Mouse (Mus musculus) forebrain, embryonic 11.5 days (tissue): ENCODE measurements at regions not wholly inside any gene's neighbourhood (a gene's known extent, or its start where the extent isn't known, plus 50 kb on each side); places are given as distances from the start of the nearest gene placed in this dataset.
"Not testable (repeated sequence)": the region's sequence is repeated elsewhere in the genome, so short reads cannot be mapped to it uniquely, and the experiment has no call there.

Experiments used
- ATAC-seq: fragments of 200-750 bp; cut with Nextera tagmentation; replicated peaks from 2 replicates; pipeline ENCODE4 v1.8.0; 2017; ENCODE audit warnings: moderate TSS enrichment; ENCODE audit not compliant: low FRiP score
- DNase-seq: peaks from one replicate; pipeline ENCODE4 v3.0.0-alpha.2; 2017; ENCODE audit warnings: low spot score
- H3K27ac ChIP-seq: fragments of 300-500 bp; sonication (generic); 2 replicates; pipeline ENCODE4 v1.5.1; 2014; ENCODE audit warnings: low read depth, low read length
- H3K27me3 ChIP-seq: fragments of 300-500 bp; sonication (generic); 2 replicates; pipeline ENCODE4 v1.6.1; 2014; ENCODE audit warnings: mild to moderate bottlenecking, low read length, mixed read lengths; ENCODE audit not compliant: control insufficient read depth, insufficient read depth
- H3K36me3 ChIP-seq: fragments of 300-500 bp; sonication (generic); 2 replicates; pipeline ENCODE4 v1.6.1; 2014; ENCODE audit warnings: mild to moderate bottlenecking, low read length, moderate library complexity, mixed read lengths; ENCODE audit not compliant: control insufficient read depth, insufficient read depth
- H3K4me1 ChIP-seq: fragments of 300-500 bp; sonication (generic); replicated peaks from 2 replicates; pipeline ENCODE4 v1.6.1; 2014; ENCODE audit warnings: low read length, mixed read lengths; ENCODE audit not compliant: control insufficient read depth, insufficient read depth
- H3K4me2 ChIP-seq: fragments of 300-500 bp; sonication (generic); 2 replicates; pipeline ENCODE4 v1.6.1; 2014; ENCODE audit warnings: low read depth, mild to moderate bottlenecking, low read length, moderate library complexity, mixed read lengths; ENCODE audit not compliant: severe bottlenecking
- H3K4me3 ChIP-seq: fragments of 300-500 bp; sonication (generic); 2 replicates; pipeline ENCODE4 v1.5.1; 2014; ENCODE audit warnings: low read depth, low read length
- H3K9ac ChIP-seq: fragments of 300-500 bp; sonication (generic); 2 replicates; pipeline ENCODE4 v1.6.1; 2014; ENCODE audit warnings: low read length
- H3K9me3 ChIP-seq: fragments of 300-500 bp; sonication (generic); 2 replicates; pipeline ENCODE4 v1.6.1; 2016; ENCODE audit warnings: low read length, mixed read lengths; ENCODE audit not compliant: control insufficient read depth
- WGBS: fragments of 180-500 bp; shearing (Covaris S2); extraction: QIAGEN DNeasy Blood & Tissue Kit; methylation state at CpG from one replicate; pipeline ENCODE4 v1.1.7; 2014; 5-methylcytosine and 5-hydroxymethylcytosine counted together

DNA sequence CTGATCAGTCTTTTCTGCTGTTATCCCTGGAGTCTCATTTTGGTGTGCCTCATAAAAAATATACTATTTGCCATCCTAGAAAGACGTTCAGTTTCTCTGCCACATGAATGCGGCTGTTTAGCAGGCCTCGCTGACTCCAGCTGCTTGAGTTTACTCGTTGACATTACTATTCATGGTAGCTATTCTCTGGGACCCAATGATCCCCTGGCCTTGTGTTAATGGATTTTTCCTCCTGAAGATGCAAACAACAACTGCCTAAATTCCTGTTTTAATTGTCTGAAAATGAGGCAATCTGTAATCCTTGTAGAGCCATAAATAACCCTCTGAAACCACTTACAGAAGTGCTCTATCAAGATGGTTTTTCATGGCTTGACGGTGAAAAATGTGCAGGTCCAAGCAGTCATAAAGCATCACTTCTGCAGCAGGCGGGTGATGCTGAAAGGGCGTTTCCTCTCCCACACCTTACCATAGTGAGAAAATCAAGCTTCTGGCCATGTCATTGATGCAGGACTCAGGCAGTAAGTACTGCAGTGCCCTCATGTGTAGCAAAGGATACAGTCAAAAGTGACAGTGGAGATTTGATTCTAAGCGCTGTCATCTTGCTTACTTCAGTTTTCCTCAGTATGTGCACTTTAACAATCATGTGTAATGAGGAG lies 419.7 kb upstream of the Lrp1b start:
- Histone ChIP-seq H3K4me3 (no peak overlapping the region), H3K9me3 (no peaks in the 10 kb centered on the region), H3K27ac (no peak overlapping the region), H3K27me3 (no peaks in the 10 kb centered on the region), H3K9ac (no peak overlapping the region), H3K4me1 (no peaks in the 10 kb centered on the region), H3K36me3 (no peaks in the 10 kb centered on the region), H3K4me2 (no peak overlapping the region)
- DNase-seq (no peak), ATAC-seq (no peak)
- 79% methylated on average over 8 of the region's 8 CpGs for WGBS

DNA sequence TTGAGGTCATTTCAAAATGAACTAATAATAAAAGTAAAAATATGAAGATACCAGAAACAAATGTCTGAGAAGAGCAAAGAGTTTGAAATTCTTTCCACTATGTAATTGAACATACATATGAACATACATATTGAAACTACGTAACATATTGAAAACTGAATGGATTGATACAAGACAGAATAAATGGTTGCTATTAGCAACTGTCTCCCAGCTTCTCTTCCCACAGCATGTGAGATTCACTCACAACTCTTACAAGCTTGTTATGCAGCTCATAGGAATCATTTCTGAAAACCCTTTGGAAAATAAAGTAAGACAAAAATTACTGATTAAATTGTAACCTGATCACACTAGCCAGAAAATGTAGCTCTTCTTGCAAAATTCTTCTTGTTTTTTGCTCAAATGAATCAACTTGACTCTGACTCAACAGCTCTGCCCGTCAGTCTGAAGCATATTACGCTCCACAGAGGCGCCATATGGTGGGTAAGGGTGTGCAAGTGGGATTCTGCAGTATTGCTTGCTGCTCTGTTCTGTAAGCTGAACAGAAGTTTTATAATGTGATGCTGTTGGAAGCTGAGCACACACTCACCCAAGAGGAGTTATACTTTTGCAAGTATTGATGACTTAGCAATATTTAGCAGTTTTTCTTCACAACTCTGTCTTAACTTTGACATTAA lies 444.3 kb upstream of the Lrp1b start:
- H3K4me1 ChIP-seq = no peaks in the 10 kb centered on the region
- H3K36me3 ChIP-seq = no peaks in the 10 kb centered on the region
- no peaks in the 10 kb centered on the region for H3K27me3 ChIP-seq
- ATAC-seq (no peak; the same call in 1 of the 2 replicates), DNase-seq (no peak)
- no peak overlapping the region for H3K4me3 ChIP-seq
- no peaks in the 10 kb centered on the region for H3K9me3 ChIP-seq
- H3K27ac ChIP-seq = no peak overlapping the region
- H3K9ac ChIP-seq = no peak overlapping the region
- 92% methylated on average over 4 of the region's 4 CpGs for WGBS
- H3K4me2 ChIP-seq = no peak overlapping the region

DNA sequence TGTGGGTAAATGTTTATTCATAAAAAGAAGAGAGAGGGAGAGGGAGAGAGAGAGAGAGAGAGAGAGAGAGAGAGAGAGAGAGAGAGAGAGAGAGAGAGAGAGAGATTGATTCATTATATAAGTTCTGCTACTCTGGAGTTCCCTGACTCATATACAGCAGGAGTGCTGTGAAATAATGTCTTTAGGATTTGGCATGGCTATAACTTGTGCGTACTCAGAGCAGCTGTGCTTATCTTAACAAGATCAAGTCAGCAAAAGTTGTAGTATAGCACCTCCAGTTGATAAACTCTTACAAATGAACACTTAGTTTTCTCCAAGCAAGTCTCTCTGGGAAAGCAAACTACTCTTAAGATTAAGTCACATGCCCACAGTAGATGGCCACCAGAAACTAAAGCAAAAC lies 435.3 kb upstream of the Kynu start:
- H3K4me3 ChIP-seq = no peak overlapping the region
- no peaks in the 10 kb centered on the region for H3K9me3 ChIP-seq
- no peaks in the 10 kb centered on the region for H3K27me3 ChIP-seq
- H3K4me1 ChIP-seq = no peaks in the 10 kb centered on the region
- H3K9ac ChIP-seq = no peak overlapping the region
- WGBS = 91% methylated on average over 1 of the region's 1 CpGs
- no peak overlapping the region for H3K4me2 ChIP-seq
- ATAC-seq (no peak), DNase-seq (no peak)
- H3K36me3 ChIP-seq = no peaks in the 10 kb centered on the region
- H3K27ac ChIP-seq = no peak overlapping the region

DNA sequence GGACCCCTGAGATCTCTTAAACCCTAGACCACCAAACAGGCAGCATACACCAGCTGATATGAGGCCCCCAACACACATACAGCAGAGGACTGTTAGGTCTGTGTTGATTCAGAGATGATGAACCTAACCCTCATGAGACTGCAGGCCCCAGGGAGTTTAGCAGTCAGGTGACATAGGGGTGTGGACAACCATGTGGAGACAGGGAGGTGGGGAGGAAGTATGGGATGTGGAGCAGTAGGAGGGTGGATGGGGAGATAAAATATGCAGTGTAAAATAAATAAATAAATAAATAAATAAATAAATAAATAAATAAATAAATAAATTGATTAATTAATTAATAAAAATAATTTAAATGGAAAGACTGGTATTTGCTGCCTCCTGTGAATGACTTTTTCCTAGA lies 401.6 kb upstream of the Kynu start:
- H3K4me1 ChIP-seq = no peaks in the 10 kb centered on the region
- no peaks in the 10 kb centered on the region for H3K9me3 ChIP-seq
- no peaks in the 10 kb centered on the region for H3K27me3 ChIP-seq
- DNase-seq = no peak
- H3K4me3 ChIP-seq = no peak overlapping the region
- no peaks in the 10 kb centered on the region for H3K36me3 ChIP-seq
- no peak overlapping the region for H3K9ac ChIP-seq
- H3K27ac ChIP-seq = no peak overlapping the region
- H3K4me2 ChIP-seq = no peak overlapping the region
- ATAC-seq = no peak

DNA sequence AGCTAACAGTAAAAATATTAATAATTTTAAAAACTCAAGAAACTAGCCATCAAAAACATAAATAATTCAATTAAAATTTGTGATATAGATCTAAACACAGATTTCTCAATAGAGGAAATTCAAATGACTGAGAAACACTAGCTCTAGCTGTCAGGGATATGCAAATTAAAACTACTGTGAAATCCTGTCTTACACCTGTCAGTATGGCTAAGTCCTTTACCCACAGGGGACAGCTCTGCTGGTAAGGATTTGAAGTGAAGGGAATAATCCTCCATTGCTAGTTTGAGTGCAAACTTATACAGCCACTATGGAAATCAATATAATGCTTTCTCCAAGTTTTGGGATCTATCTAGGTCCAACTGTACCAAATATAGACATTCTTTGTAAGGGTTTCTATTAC lies 373.0 kb upstream of the Kynu start:
- Histone ChIP-seq H3K9me3 (no peaks in the 10 kb centered on the region), H3K4me2 (no peak overlapping the region), H3K4me3 (no peak overlapping the region), H3K9ac (no peak overlapping the region), H3K27ac (no peak overlapping the region), H3K36me3 (no peaks in the 10 kb centered on the region), H3K4me1 (no peaks in the 10 kb centered on the region), H3K27me3 (no peaks in the 10 kb centered on the region)
- ATAC-seq = no peak
- no peak for DNase-seq

DNA sequence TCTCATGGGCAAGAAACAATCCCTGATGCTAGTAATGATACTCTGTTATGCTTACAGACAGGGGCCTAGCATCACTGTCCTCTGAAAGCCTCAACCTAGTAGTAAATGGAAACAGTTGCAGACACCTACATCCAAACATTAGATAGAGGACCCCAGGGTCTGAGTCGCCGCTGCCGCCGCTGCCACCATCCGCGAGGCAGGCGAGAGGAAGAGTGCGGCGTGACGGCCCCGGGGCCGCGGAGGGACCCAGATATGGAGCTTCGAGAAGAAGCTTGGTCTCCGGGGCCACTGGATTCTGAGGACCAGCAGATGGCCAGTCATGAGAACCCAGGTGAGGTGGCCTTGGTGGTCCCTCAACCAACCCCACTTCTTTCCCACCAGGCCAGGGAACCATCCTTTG lies 359.6 kb upstream of the Kynu start:
- WGBS = over 99% methylated on average over 15 of the region's 15 CpGs
- H3K9me3 ChIP-seq, H3K36me3 ChIP-seq, H3K27me3 ChIP-seq, H3K4me2 ChIP-seq, ATAC-seq, H3K4me3 ChIP-seq, H3K27ac ChIP-seq, H3K4me1 ChIP-seq, H3K9ac ChIP-seq, DNase-seq: not testable (repeated sequence)

DNA sequence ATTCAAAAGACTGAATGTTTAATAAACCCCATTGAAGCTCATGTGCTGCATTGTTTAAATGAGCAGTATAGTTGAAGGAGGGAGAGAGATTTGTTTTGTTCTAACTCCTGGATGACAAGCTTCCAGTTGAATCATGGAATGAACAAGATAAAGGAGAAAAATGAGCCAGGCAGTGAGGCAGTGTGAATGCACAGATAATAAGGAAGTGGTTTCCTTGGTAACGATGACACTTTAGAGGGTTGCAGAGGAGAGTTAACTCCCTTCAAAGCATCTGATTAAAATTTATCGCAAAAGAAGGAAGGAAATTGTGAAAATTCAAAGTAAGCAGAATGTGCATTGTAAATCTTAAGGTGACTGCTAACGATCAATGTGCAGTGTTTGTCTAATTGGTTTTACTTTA lies 346.9 kb upstream of the Kynu start:
- Histone ChIP-seq H3K36me3 (no peaks in the 10 kb centered on the region), H3K9ac (no peak overlapping the region), H3K9me3 (no peaks in the 10 kb centered on the region), H3K27ac (no peak overlapping the region), H3K4me3 (no peak overlapping the region), H3K4me1 (0 out of 2 replicates have a peak, but pooled peaks cover 2% of the 10 kb centered on the region), H3K27me3 (no peaks in the 10 kb centered on the region), H3K4me2 (no peak overlapping the region)
- WGBS = 58% methylated on average over 3 of the region's 3 CpGs
- DNase-seq (no peak), ATAC-seq (peak; percentile 64; the same call in 1 of the 2 replicates)

DNA sequence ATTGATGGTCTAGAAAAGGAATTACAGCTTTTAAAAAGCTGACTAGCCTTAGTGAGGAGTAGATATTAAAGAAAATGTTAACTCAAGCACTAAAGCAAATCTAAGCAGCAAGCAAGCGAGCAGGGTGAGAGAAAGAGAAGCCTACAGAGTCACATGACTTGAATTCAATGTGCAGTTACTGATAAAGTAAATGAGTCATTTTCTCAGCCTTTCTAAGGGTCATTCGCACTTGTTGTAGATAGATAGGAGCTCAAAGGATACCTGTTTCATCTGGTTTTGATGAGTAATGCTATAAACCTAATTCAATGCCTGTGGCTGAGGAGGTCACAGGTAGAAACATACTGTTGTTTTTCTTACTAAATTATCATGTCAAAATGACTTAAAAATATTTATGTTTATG lies 341.2 kb upstream of the Kynu start:
- no peak for DNase-seq
- Histone ChIP-seq H3K27me3 (no peaks in the 10 kb centered on the region), H3K9me3 (no peaks in the 10 kb centered on the region), H3K36me3 (no peaks in the 10 kb centered on the region), H3K4me3 (no peak overlapping the region), H3K27ac (no peak overlapping the region), H3K4me1 (no peaks in the 10 kb centered on the region), H3K9ac (no peak overlapping the region), H3K4me2 (no peak overlapping the region)
- 91% methylated on average over 2 of the region's 2 CpGs for WGBS
- ATAC-seq = no peak

DNA sequence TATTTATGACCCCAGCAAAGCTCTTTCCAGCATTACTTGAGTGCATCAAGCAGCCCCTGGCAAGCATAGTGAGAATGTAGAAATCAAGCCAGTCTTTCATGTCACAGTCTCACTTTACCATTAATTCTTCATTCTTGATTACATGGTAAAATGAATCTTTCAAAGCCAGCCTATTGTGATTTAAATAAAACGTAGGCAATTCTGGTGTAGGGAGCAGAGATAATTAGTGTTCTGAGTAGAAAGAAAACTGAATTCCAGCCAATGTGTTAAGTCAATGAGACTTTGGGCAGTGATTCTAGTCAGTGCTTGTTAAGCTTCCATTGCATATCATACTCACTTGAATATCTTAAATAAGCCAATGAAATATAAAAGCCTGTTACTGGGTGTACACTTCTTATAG lies 338.0 kb upstream of the Kynu start:
- Histone ChIP-seq H3K27me3 (no peaks in the 10 kb centered on the region), H3K4me3 (no peak overlapping the region), H3K4me1 (no peaks in the 10 kb centered on the region), H3K9ac (no peak overlapping the region), H3K27ac (no peak overlapping the region), H3K36me3 (no peaks in the 10 kb centered on the region), H3K9me3 (no peaks in the 10 kb centered on the region), H3K4me2 (no peak overlapping the region)
- 42% methylated on average over 1 of the region's 1 CpGs for WGBS
- ATAC-seq = no peak
- DNase-seq = no peak
